Mouse (Mus musculus) liver, postnatal 0 days (tissue): Measurements from ENCODE around the gene Tmem178.

ENCODE experiments used
- CTCF ChIP-seq: sonication (generic); IDR thresholded peaks from 2 replicates; pipeline ENCODE4 v1.5.1; 2016; ENCODE audit warnings: antibody characterized with exemption, low read depth
- EP300 ChIP-seq: IDR thresholded peaks from 2 replicates; pipeline ENCODE4 v1.6.1; 2016; ENCODE audit warnings: antibody characterized with exemption, low read depth, mild to moderate bottlenecking

DNA sequence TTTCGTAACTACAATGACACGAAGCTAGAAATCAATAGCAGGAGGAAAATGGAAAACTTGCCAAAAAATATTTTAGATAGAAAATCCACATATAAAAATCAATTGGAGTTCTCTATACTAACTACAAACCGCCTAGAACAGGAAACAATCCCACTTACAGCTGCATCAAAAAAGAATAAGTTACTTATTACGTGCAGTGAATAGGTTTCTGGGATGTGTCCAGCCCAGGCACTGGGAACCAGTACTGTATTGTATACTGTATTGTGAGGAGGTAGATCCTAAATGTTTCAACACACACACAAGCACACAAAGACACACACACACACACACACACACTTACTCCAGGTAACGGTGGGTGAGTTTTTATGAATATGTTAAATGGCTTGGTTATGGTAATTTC lies 32.8 kb downstream of the Tmem178 start:
- TF ChIP-seq CTCF (no peak), EP300 (no peak)
